Mouse (Mus musculus): ENCODE results near the gene Socs3.

DNA sequence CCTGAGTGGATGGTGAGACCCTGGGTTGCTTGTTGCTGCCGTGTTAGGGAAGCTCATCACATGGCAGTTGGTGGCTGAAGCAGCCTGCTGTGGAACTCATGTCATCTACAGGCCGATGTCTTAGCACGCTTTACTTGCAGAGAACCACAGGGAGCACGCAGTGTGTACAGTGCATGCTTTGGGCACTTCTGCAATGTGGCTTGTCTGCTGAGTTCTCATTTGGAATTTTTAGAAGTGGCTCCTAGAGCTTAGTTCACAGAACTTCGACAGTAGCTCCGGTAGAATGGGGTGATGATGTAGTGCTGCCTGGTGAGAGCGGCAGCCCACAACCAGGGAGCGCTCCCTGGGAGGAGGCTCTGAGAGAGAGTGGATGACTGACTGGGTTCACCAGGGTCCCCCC lies 39.0 kb upstream of the Socs3 start:
- TF ChIP-seq CTCF (IDR thresholded peaks at IDR 0.05; ENCODE audit: low read depth) = no peak
- TF ChIP-seq EP300 (optimal IDR thresholded peaks at IDR 0.05) = no peak
